Mouse (Mus musculus) C2C12 (cell line): ENCODE data around the gene Mfap2. TPM values are rescaled to one million over a fixed set of nuclear protein-coding genes. Genes with fewer than 3 reads are reported as not detected.
A peak's percentile ranks its signal among the peaks of the same experiment; 100 is the strongest.

Experiments used
- H3K27me3 ChIP-seq: one replicate; pipeline ENCODE4 v1.6.1; 2011; ENCODE audit not compliant: control insufficient read depth, insufficient read depth, insufficient read length
- H3K36me3 ChIP-seq: one replicate; pipeline ENCODE4 v1.6.1; 2011; ENCODE audit not compliant: control insufficient read depth, insufficient read depth
- H3K4me3 ChIP-seq: one replicate; pipeline ENCODE4 v1.5.1; 2011; ENCODE audit warnings: mild to moderate bottlenecking, control low read depth; ENCODE audit not compliant: poor library complexity, insufficient read depth, severe bottlenecking
- H3K79me2 ChIP-seq: one replicate; pipeline ENCODE4 v1.6.1; 2011; ENCODE audit not compliant: control insufficient read depth, insufficient read depth
- H3K79me3 ChIP-seq: one replicate; pipeline ENCODE4 v1.6.1; 2011; ENCODE audit warnings: low read depth, control low read depth
- H3ac ChIP-seq: one replicate; pipeline ENCODE3; 2011; ENCODE audit warnings: low read depth; ENCODE audit not compliant: control insufficient read depth, insufficient read length
- CEBPB ChIP-seq: IDR thresholded peaks from one replicate; pipeline ENCODE4 v1.6.1; 2011; ENCODE audit warnings: low read depth, mild to moderate bottlenecking, control low read depth, moderate library complexity
- CTCF ChIP-seq: IDR thresholded peaks from one replicate; pipeline ENCODE4 v1.5.1; 2011; ENCODE audit not compliant: control insufficient read depth, insufficient read depth, insufficient read length
- FOSL1 ChIP-seq: IDR thresholded peaks from one replicate; pipeline ENCODE4 v1.8.0; 2011; ENCODE audit warnings: mild to moderate bottlenecking, low read length; ENCODE audit not compliant: poor library complexity, insufficient read depth, severe bottlenecking
- MAX ChIP-seq: IDR thresholded peaks from one replicate; pipeline ENCODE4 v1.6.1; 2011; ENCODE audit warnings: mild to moderate bottlenecking, control low read depth
- MYOD1 ChIP-seq: IDR thresholded peaks from one replicate; pipeline ENCODE4 v1.6.1; 2011; ENCODE audit warnings: low read depth; ENCODE audit not compliant: control insufficient read depth, insufficient read length
- MYOG ChIP-seq: IDR thresholded peaks from one replicate; pipeline ENCODE4 v1.6.1; 2011; ENCODE audit not compliant: control insufficient read depth, insufficient read length; ENCODE audit errors: extremely low read depth
- USF1 ChIP-seq: IDR thresholded peaks from one replicate; pipeline ENCODE4 v1.6.1; 2011; ENCODE audit warnings: low read depth, mild to moderate bottlenecking, control low read depth, moderate library complexity
- polyA plus RNA-seq: library from polyadenylated mRNA; unstranded; fragments of >200 nt; fragmentation: generic; extraction: Trizol; gene quantifications from one replicate; pipeline ENCODE4 v1.2.1, GENCODE M21; 2012; ENCODE audit warnings: missing spikeins

Mfap2 gene
- polyA plus RNA-seq, 1 experiment = 2.0 TPM

- Histone ChIP-seq H3K79me2 (peaks cover 57% of the 10 kb centered on the region), H3K36me3 (peaks cover 38% of the 10 kb centered on the region), H3K79me3 (peaks cover 40% of the 10 kb centered on the region), H3K27me3 (no peaks in the 10 kb centered on the region), H3K4me3 (no peak overlapping the region), H3ac (no peak overlapping the region)
- TF ChIP-seq FOSL1 (no peak), MAX (no peak), CTCF (no peak), MYOG (no peak), CEBPB (no peak), MYOD1 (no peak), USF1 (no peak)
These were observed 46.1 kb upstream of the Mfap2 start for GRCm38 (mm10) chr4:140963941-140964597.

- TF ChIP-seq MAX (no peak), CTCF (peak; percentile 20)
- Histone ChIP-seq H3ac (no peak overlapping the region), H3K79me3 (peaks cover 40% of the 10 kb centered on the region), H3K79me2 (peaks cover 57% of the 10 kb centered on the region), H3K27me3 (no peaks in the 10 kb centered on the region), H3K4me3 (no peak overlapping the region), H3K36me3 (peaks cover 39% of the 10 kb centered on the region)
These were observed 45.6 kb upstream of the Mfap2 start for GRCm38 (mm10) chr4:140964620-140965019.

GRCm38 (mm10) chr4:140967386-140968159 is 42.6 kb upstream of the Mfap2 start:
- peaks cover 55% of the 10 kb centered on the region for H3K36me3 ChIP-seq
- peaks cover 28% of the 10 kb centered on the region for H3K79me3 ChIP-seq
- H3K27me3 ChIP-seq = no peaks in the 10 kb centered on the region
- H3K79me2 ChIP-seq = peaks cover 44% of the 10 kb centered on the region
- TF ChIP-seq FOSL1 (no peak), MAX (no peak), USF1 (no peak), CTCF (no peak), MYOD1 (no peak), MYOG (no peak), CEBPB (no peak)
- H3K4me3 ChIP-seq = no peak overlapping the region
- H3ac ChIP-seq = no peak overlapping the region

- no peak overlapping the region for H3K4me3 ChIP-seq
- TF ChIP-seq CEBPB = no peak
- TF ChIP-seq CTCF = no peak
- TF ChIP-seq MAX = no peak
- no peak for TF ChIP-seq MYOD1
- no peak for TF ChIP-seq FOSL1
- TF ChIP-seq MYOG = no peak
- no peak for TF ChIP-seq USF1
- peaks cover 77% of the 10 kb centered on the region for H3K36me3 ChIP-seq
- peaks cover 3% of the 10 kb centered on the region for H3K79me2 ChIP-seq
- no peak overlapping the region for H3ac ChIP-seq
- no peaks in the 10 kb centered on the region for H3K79me3 ChIP-seq
- no peaks in the 10 kb centered on the region for H3K27me3 ChIP-seq
These were observed 38.5 kb upstream of the Mfap2 start for GRCm38 (mm10) chr4:140971691-140972090.

- no peaks in the 10 kb centered on the region for H3K27me3 ChIP-seq
- TF ChIP-seq FOSL1 (no peak), CEBPB (no peak), USF1 (no peak), MYOG (no peak)
- H3K79me3 ChIP-seq = no peaks in the 10 kb centered on the region
- no peak overlapping the region for H3K4me3 ChIP-seq
- no peaks in the 10 kb centered on the region for H3K79me2 ChIP-seq
- peaks cover 67% of the 10 kb centered on the region for H3K36me3 ChIP-seq
- H3ac ChIP-seq = no peak overlapping the region
These were observed 35.8 kb upstream of the Mfap2 start for GRCm38 (mm10) chr4:140974408-140974807.

GRCm38 (mm10) chr4:140975356-140975755 is 34.9 kb upstream of the Mfap2 start:
- no peak overlapping the region for H3K4me3 ChIP-seq
- no peaks in the 10 kb centered on the region for H3K79me3 ChIP-seq
- no peaks in the 10 kb centered on the region for H3K27me3 ChIP-seq
- TF ChIP-seq CEBPB = no peak
- no peak for TF ChIP-seq CTCF
- TF ChIP-seq MYOG = no peak
- TF ChIP-seq FOSL1 = no peak
- TF ChIP-seq MAX = no peak
- no peak for TF ChIP-seq USF1
- TF ChIP-seq MYOD1 = no peak
- H3ac ChIP-seq = no peak overlapping the region
- peaks cover 70% of the 10 kb centered on the region for H3K36me3 ChIP-seq
- no peaks in the 10 kb centered on the region for H3K79me2 ChIP-seq
